Mouse (Mus musculus) neural tube, embryonic 15.5 days (tissue): ENCODE results near the gene Ppfibp1. TPM values are rescaled to one million over a fixed set of nuclear protein-coding genes. Genes with fewer than 3 reads are reported as not detected.

Experiments used
- ATAC-seq: fragments of 200-750 bp; cut with Nextera tagmentation; 2 replicates; pipeline ENCODE4 v1.8.0; 2017; ENCODE audit warnings: mild to moderate bottlenecking, moderate TSS enrichment, moderate library complexity; ENCODE audit not compliant: low FRiP score
- H3K27ac ChIP-seq: fragments of 300-500 bp; sonication (generic); replicated peaks from 2 replicates; pipeline ENCODE4 v1.5.1; 2015; ENCODE audit warnings: mild to moderate bottlenecking, inconsistent platforms
- H3K27me3 ChIP-seq: fragments of 300-500 bp; sonication (generic); replicated peaks from 2 replicates; pipeline ENCODE4 v1.6.1; 2015; ENCODE audit warnings: inconsistent platforms
- H3K36me3 ChIP-seq: fragments of 300-500 bp; sonication (generic); 2 replicates; pipeline ENCODE4 v1.6.1; 2015; ENCODE audit warnings: inconsistent platforms
- H3K4me1 ChIP-seq: fragments of 300-500 bp; sonication (generic); 2 replicates; pipeline ENCODE4 v1.6.1; 2015; ENCODE audit warnings: inconsistent platforms
- H3K4me2 ChIP-seq: fragments of 300-500 bp; sonication (generic); 2 replicates; pipeline ENCODE4 v1.6.1; 2015; ENCODE audit warnings: inconsistent platforms, mild to moderate bottlenecking, moderate library complexity
- H3K4me3 ChIP-seq: fragments of 300-500 bp; sonication (generic); replicated peaks from 2 replicates; pipeline ENCODE4 v1.5.1; 2015; ENCODE audit warnings: mild to moderate bottlenecking, inconsistent platforms
- H3K9ac ChIP-seq: fragments of 300-500 bp; sonication (generic); replicated peaks from 2 replicates; pipeline ENCODE4 v1.6.1; 2015; ENCODE audit warnings: mild to moderate bottlenecking, inconsistent platforms
- H3K9me3 ChIP-seq: fragments of 300-500 bp; sonication (generic); replicated peaks from 2 replicates; pipeline ENCODE4 v1.6.1; 2016; ENCODE audit warnings: inconsistent platforms
- WGBS: fragments of 180-500 bp; shearing (Covaris S2); methylation state at CpG from one replicate; pipeline ENCODE4 v1.1.7; 2015; ENCODE audit warnings: mixed read lengths; 5-methylcytosine and 5-hydroxymethylcytosine counted together
- polyA plus RNA-seq: library from polyadenylated mRNA; unstranded; fragments of >200 nt; fragmentation: Nextera tagmentation; extraction: Ambion mirVana; gene quantifications from 2 replicates; pipeline ENCODE4 v1.2.1, GENCODE M21; 2015

The Ppfibp1 gene
- polyA plus RNA-seq, 1 experiment from 2014 or later, result 12.8 TPM

- 72% methylated on average over 6 of the region's 6 CpGs for WGBS
- Histone ChIP-seq H3K27ac (no peak overlapping the region), H3K4me3 (no peak overlapping the region), H3K27me3 (no peaks in the 10 kb centered on the region), H3K4me2 (no peak overlapping the region), H3K4me1 (no peaks in the 10 kb centered on the region), H3K9ac (no peak overlapping the region), H3K36me3 (no peaks in the 10 kb centered on the region), H3K9me3 (no peaks in the 10 kb centered on the region)
- no peak for ATAC-seq
Measured at GRCm38 (mm10) chr6:147011977-147012376, 123.7 kb downstream of the Ppfibp1 start.

GRCm38 (mm10) chr6:147013546-147013945 is 125.3 kb downstream of the Ppfibp1 start:
- Histone ChIP-seq H3K4me2 (no peak overlapping the region), H3K4me1 (no peaks in the 10 kb centered on the region), H3K27me3 (no peaks in the 10 kb centered on the region), H3K9me3 (no peaks in the 10 kb centered on the region), H3K4me3 (no peak overlapping the region), H3K36me3 (no peaks in the 10 kb centered on the region), H3K27ac (no peak overlapping the region), H3K9ac (no peak overlapping the region)
- 71% methylated on average over 1 of the region's 1 CpGs for WGBS
- ATAC-seq, result no peak

GRCm38 (mm10) chr6:147017906-147018305 is 129.6 kb downstream of the Ppfibp1 start:
- H3K36me3 ChIP-seq, result no peaks in the 10 kb centered on the region
- 85% methylated on average over 4 of the region's 4 CpGs for WGBS
- H3K9ac ChIP-seq, result no peak overlapping the region
- H3K4me3 ChIP-seq, result no peak overlapping the region
- H3K27ac ChIP-seq, result no peak overlapping the region
- no peak for ATAC-seq
- no peaks in the 10 kb centered on the region for H3K9me3 ChIP-seq
- no peaks in the 10 kb centered on the region for H3K27me3 ChIP-seq
- H3K4me1 ChIP-seq, result no peaks in the 10 kb centered on the region
- H3K4me2 ChIP-seq, result no peak overlapping the region

- Histone ChIP-seq H3K9me3 (no peaks in the 10 kb centered on the region), H3K9ac (no peak overlapping the region), H3K27ac (no peak overlapping the region), H3K36me3 (no peaks in the 10 kb centered on the region), H3K4me3 (no peak overlapping the region), H3K27me3 (no peaks in the 10 kb centered on the region), H3K4me1 (no peaks in the 10 kb centered on the region), H3K4me2 (no peak overlapping the region)
- 92% methylated on average over 5 of the region's 5 CpGs for WGBS
- no peak for ATAC-seq
Measured at GRCm38 (mm10) chr6:147018364-147018763, 130.1 kb downstream of the Ppfibp1 start.

- Histone ChIP-seq H3K27ac (no peak overlapping the region), H3K4me1 (no peaks in the 10 kb centered on the region), H3K36me3 (no peaks in the 10 kb centered on the region; the same call in 1 of the 2 replicates), H3K9me3 (no peaks in the 10 kb centered on the region), H3K9ac (no peak overlapping the region), H3K27me3 (no peaks in the 10 kb centered on the region), H3K4me3 (no peak overlapping the region), H3K4me2 (no peak overlapping the region)
- no peak for ATAC-seq
- 97% methylated on average over 5 of the region's 5 CpGs for WGBS
Measured at GRCm38 (mm10) chr6:147021181-147021580, 132.9 kb downstream of the Ppfibp1 start.

GRCm38 (mm10) chr6:147022375-147023132 is 134.3 kb downstream of the Ppfibp1 start:
- Histone ChIP-seq H3K4me3 (no peak overlapping the region), H3K4me2 (no peak overlapping the region), H3K36me3 (no peaks in the 10 kb centered on the region; the same call in 1 of the 2 replicates), H3K27me3 (no peaks in the 10 kb centered on the region), H3K4me1 (no peaks in the 10 kb centered on the region), H3K27ac (no peak overlapping the region), H3K9me3 (no peaks in the 10 kb centered on the region), H3K9ac (no peak overlapping the region)
- ATAC-seq, result no peak
- WGBS, result 83% methylated on average over 16 of the region's 16 CpGs

- H3K4me3 ChIP-seq, result no peak overlapping the region
- H3K4me2 ChIP-seq, result no peak overlapping the region
- WGBS, result 72% methylated on average over 2 of the region's 2 CpGs
- no peaks in the 10 kb centered on the region for H3K27me3 ChIP-seq
- no peak overlapping the region for H3K27ac ChIP-seq
- no peak overlapping the region for H3K9ac ChIP-seq
- no peaks in the 10 kb centered on the region for H3K9me3 ChIP-seq
- H3K36me3 ChIP-seq, result no peaks in the 10 kb centered on the region; the same call in 1 of the 2 replicates
- no peak for ATAC-seq
- H3K4me1 ChIP-seq, result no peaks in the 10 kb centered on the region
Measured at GRCm38 (mm10) chr6:147023133-147023395, 134.8 kb downstream of the Ppfibp1 start.

- no peak overlapping the region for H3K27ac ChIP-seq
- no peak overlapping the region for H3K9ac ChIP-seq
- H3K4me1 ChIP-seq, result no peaks in the 10 kb centered on the region
- no peaks in the 10 kb centered on the region for H3K27me3 ChIP-seq
- no peak overlapping the region for H3K4me2 ChIP-seq
- no peak overlapping the region for H3K4me3 ChIP-seq
- no peaks in the 10 kb centered on the region for H3K9me3 ChIP-seq
- no peaks in the 10 kb centered on the region; the same call in 1 of the 2 replicates for H3K36me3 ChIP-seq
- no peak for ATAC-seq
Measured at GRCm38 (mm10) chr6:147023568-147023967, 135.3 kb downstream of the Ppfibp1 start.

GRCm38 (mm10) chr6:147024761-147025160 is 136.5 kb downstream of the Ppfibp1 start:
- WGBS, result 93% methylated on average over 3 of the region's 3 CpGs
- Histone ChIP-seq H3K36me3 (no peaks in the 10 kb centered on the region; the same call in 1 of the 2 replicates), H3K4me2 (no peak overlapping the region), H3K27me3 (no peaks in the 10 kb centered on the region), H3K9me3 (no peaks in the 10 kb centered on the region), H3K27ac (no peak overlapping the region), H3K9ac (no peak overlapping the region), H3K4me1 (no peaks in the 10 kb centered on the region), H3K4me3 (no peak overlapping the region)
- no peak for ATAC-seq

- Histone ChIP-seq H3K27me3 (no peaks in the 10 kb centered on the region), H3K9me3 (no peaks in the 10 kb centered on the region), H3K4me3 (no peak overlapping the region), H3K36me3 (no peaks in the 10 kb centered on the region; the same call in 1 of the 2 replicates), H3K27ac (no peak overlapping the region), H3K4me1 (no peaks in the 10 kb centered on the region), H3K4me2 (no peak overlapping the region), H3K9ac (no peak overlapping the region)
- WGBS, result 78% methylated on average over 2 of the region's 2 CpGs
- ATAC-seq, result no peak
Measured at GRCm38 (mm10) chr6:147028396-147028795, 140.1 kb downstream of the Ppfibp1 start.

- ATAC-seq, result no peak
- Histone ChIP-seq H3K4me1 (no peaks in the 10 kb centered on the region), H3K9me3 (no peaks in the 10 kb centered on the region), H3K27me3 (no peaks in the 10 kb centered on the region), H3K9ac (no peak overlapping the region), H3K36me3 (no peaks in the 10 kb centered on the region; the same call in 1 of the 2 replicates), H3K4me3 (no peak overlapping the region), H3K27ac (no peak overlapping the region), H3K4me2 (no peak overlapping the region)
- 92% methylated on average over 9 of the region's 9 CpGs for WGBS
Measured at GRCm38 (mm10) chr6:147029591-147029990, 141.3 kb downstream of the Ppfibp1 start.

- H3K4me2 ChIP-seq, result no peak overlapping the region
- no peak overlapping the region for H3K27ac ChIP-seq
- H3K4me1 ChIP-seq, result no peaks in the 10 kb centered on the region
- no peaks in the 10 kb centered on the region for H3K9me3 ChIP-seq
- H3K4me3 ChIP-seq, result no peak overlapping the region
- no peaks in the 10 kb centered on the region; the same call in 1 of the 2 replicates for H3K36me3 ChIP-seq
- H3K27me3 ChIP-seq, result no peaks in the 10 kb centered on the region
- ATAC-seq, result no peak
- 81% methylated on average over 15 of the region's 15 CpGs for WGBS
- H3K9ac ChIP-seq, result no peak overlapping the region
Measured at GRCm38 (mm10) chr6:147030096-147030885, 142.0 kb downstream of the Ppfibp1 start.
